Mouse (Mus musculus) spleen, adult 2 months (tissue): ENCODE measurements at regions not wholly inside any gene's neighbourhood (a gene's known extent, or its start where the extent isn't known, plus 50 kb on each side); places are given as distances from the start of the nearest gene placed in this dataset.

ENCODE experiments used
- CTCF ChIP-seq: fragments of 200-500 bp; IDR thresholded peaks from 2 replicates; pipeline ENCODE4 v1.5.1; 2011; ENCODE audit warnings: mild to moderate bottlenecking, inconsistent platforms; ENCODE audit not compliant: insufficient read depth, insufficient read length, insufficient replicate concordance; ENCODE audit errors: extremely low read depth
- POLR2A ChIP-seq: fragments of 200-500 bp; IDR thresholded peaks from 2 replicates; pipeline ENCODE4 v1.6.1; 2011; ENCODE audit warnings: low read depth, low read length, inconsistent platforms

- TF ChIP-seq CTCF (no peak), POLR2A (no peak)
Observed at GRCm38 (mm10) chr2:169221141-169221540, 265.8 kb upstream of the Zfp64 start.
